Mouse (Mus musculus) left cerebral cortex, adult 6 months (tissue): ENCODE results near the gene Cdkn2a. TPM values are rescaled to one million over a fixed set of nuclear protein-coding genes. Genes with fewer than 3 reads are reported as not detected.

Experiments
- long read RNA-seq, 2 experiments: library from polyadenylated mRNA; unstranded; transcript quantifications; one replicate each; pipeline ENCODE4 v2.0.0; 2019 to 2020
- polyA plus RNA-seq: library from polyadenylated mRNA; unstranded; fragments of <200 nt; fragmentation: Nextera tagmentation; gene quantifications from 2 replicates; pipeline ENCODE4 v1.2.3, GENCODE M21; 2021

Cdkn2a gene
- not detected in 2 replicates for polyA plus RNA-seq
- long read RNA-seq, experiment 1 = 0 reads
- long read RNA-seq, experiment 2 = 0 reads

DNA sequence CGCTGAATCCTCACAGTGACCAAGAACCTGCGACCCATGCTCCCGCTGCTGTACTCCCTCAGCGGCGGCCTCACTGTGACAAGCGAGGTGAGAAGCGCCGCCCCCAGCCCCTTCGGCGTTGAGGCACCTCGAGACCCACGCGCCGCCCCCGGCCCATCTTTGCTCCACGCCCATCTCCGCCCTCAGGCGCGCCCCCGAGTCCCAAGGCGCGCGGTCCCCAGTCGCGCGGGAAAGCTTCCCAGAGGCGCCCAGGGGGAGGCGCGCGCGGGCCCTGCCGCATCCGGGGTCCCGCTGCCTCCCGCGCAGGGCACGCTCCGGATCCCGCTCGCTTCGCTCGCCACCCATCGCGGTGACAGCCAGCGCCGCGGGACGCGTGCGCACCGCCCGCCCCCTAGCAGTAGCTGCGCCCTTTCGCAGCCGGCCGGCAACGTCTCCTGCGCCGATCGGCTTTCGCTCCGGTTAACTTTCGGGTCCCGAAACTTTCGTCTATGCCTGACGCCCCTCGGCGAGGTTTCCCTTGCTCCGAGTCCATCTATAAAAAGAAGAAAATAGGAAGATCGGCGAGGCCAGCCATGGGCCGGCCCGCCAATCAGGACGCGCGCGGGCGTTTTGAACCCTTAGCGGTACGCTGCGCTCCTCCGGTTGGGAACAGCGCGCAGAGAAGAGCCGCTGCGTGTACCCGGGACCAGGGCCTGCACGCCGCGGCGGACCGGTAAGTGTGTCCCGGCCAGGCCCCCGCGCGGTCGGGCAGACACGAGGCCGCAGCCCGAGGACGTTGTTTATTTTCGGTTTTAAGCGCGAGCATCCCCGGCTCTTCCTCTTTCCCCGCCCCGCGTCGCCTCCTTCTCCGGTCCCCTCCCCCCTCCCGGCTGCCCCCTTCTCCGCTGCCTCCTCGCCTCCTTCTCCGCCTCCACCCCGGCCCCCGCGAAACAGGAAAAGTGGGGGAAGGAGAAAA, at the start of gene Cdkn2a:
Cdkn2a (minus strand) TSS at position 168 of the 955 bp plus-strand sequence.

DNA sequence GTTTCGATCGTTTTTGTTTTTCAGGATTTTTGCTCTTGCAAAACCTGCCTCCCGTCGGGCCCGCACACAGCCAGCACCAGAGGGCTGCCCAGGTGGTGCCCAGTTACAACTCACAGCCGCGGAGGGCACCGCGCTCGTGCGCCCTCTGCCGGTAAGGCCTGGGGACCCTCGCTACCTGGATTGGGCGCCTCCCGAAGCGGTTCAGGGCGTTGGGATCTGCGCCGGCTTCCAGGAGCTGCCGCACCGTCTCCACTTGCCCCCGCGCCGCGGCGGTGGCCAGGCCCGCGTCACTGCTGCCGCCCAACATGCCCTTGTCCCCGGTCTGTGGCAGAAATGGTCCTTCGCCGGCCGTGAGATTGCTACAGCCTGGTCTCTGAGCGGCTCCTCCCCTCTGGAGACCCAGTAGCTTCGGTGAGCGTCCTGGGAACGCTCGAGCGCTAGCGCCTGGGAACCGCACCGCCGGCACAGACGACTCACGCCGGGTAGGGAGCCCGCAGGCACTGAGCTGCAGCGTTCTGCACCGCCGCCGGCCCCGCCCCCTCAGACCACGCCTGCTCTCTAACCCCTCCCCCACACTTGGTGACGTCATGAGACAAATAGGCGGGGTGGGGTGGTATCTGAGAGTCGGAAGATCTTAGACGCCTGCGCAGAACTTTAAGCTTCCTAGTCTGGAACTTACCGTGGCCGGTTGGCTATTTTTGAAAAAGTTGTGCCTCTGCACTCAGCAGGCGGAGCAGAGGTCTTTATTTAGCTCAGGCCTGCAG, 16.2 kb upstream of the Cdkn2a start, which contains the start of gene Cdkn2b:
Cdkn2b (minus strand) TSS at position 549 of the 764 bp plus-strand sequence.

Other genes starting within 250 kb of the Cdkn2a start
- 6.5 and 6.6 TPM in 2 replicates for gene Mtap, start 157.5 kb downstream of the Cdkn2a start, polyA plus RNA-seq
- gene Cdkn2b, start 16.4 kb upstream of the Cdkn2a start, polyA plus RNA-seq = 1.1 and 1.3 TPM in 2 replicates